Mouse (Mus musculus) MEL (cell line): Measurements from ENCODE around the gene Coil. TPM values are rescaled to one million over a fixed set of nuclear protein-coding genes. Genes with fewer than 3 reads are reported as not detected.

Source experiments
- DNase-seq: peaks from one replicate; pipeline ENCODE4 v3.0.0; 2011; ENCODE audit warnings: low read depth, low spot score
- H3K27ac ChIP-seq: 2 replicates; pipeline ENCODE4 v1.5.1; 2012; ENCODE audit warnings: low read depth, mild to moderate bottlenecking, control low read depth, low read length, moderate library complexity; ENCODE audit not compliant: control insufficient read depth
- H3K27me3 ChIP-seq, 2 experiments: fragments of 150-350 bp in 1 of 2; sonication (generic) in 1 of 2; 2 replicates each; pipeline ENCODE4 v1.6.1; 2012; ENCODE audit warnings: low read length in 2 of 2, mild to moderate bottlenecking in 2 of 2, improper control_type of control experiment in 1 of 2, moderate library complexity in 1 of 2; ENCODE audit not compliant: insufficient read depth in 2 of 2, control insufficient read depth in 1 of 2
- H3K36me3 ChIP-seq, 2 experiments: 2 replicates each; pipeline ENCODE4 v1.6.1; 2012 to 2014; ENCODE audit warnings: low read length in 2 of 2, improper control_type of control experiment in 1 of 2, inconsistent platforms in 1 of 2, mild to moderate bottlenecking in 1 of 2; ENCODE audit not compliant: insufficient read depth in 2 of 2, control insufficient read depth in 1 of 2
- H3K4me1 ChIP-seq, 2 experiments: fragments of 150-350 bp in 1 of 2; sonication (generic) in 1 of 2; 2 replicates each; pipeline ENCODE4 v1.6.1; 2012; ENCODE audit warnings: low read length in 2 of 2, improper control_type of control experiment in 1 of 2, mild to moderate bottlenecking in 1 of 2; ENCODE audit not compliant: insufficient read depth in 2 of 2, control insufficient read depth in 1 of 2
- H3K4me3 ChIP-seq, 2 experiments: fragments of 150-350 bp in 1 of 2; sonication (generic) in 1 of 2; 2 replicates each; pipeline ENCODE4 v1.5.1; 2012; ENCODE audit warnings: low read depth in 2 of 2, low read length in 2 of 2, mild to moderate bottlenecking in 2 of 2, moderate library complexity in 2 of 2, control low read depth in 1 of 2, improper control_type of control experiment in 1 of 2; ENCODE audit not compliant: control insufficient read depth in 1 of 2, insufficient read depth in 1 of 2
- H3K79me2 ChIP-seq: 2 replicates; pipeline ENCODE4 v1.6.1; 2012; ENCODE audit warnings: mild to moderate bottlenecking, low read length, moderate library complexity; ENCODE audit not compliant: control insufficient read depth, poor library complexity, insufficient read depth
- H3K9ac ChIP-seq: 2 replicates; pipeline ENCODE4 v1.6.1; 2012; ENCODE audit warnings: low read depth, mild to moderate bottlenecking, control low read depth, low read length, moderate library complexity; ENCODE audit not compliant: control insufficient read depth, poor library complexity, severe bottlenecking
- H3K9me3 ChIP-seq: fragments of 150-350 bp; sonication (generic); replicated peaks from 2 replicates; pipeline ENCODE4 v1.6.1; 2012; ENCODE audit warnings: mild to moderate bottlenecking, low read length, improper control_type of control experiment, moderate library complexity; ENCODE audit not compliant: insufficient read depth
- E2F4 ChIP-seq: IDR thresholded peaks from 2 replicates; pipeline ENCODE4 v1.6.1; 2011; ENCODE audit warnings: low read depth, low read length, improper control_type of control experiment, borderline replicate concordance
- HCFC1 ChIP-seq: IDR thresholded peaks from 2 replicates; pipeline ENCODE4 v1.6.1; 2012; ENCODE audit warnings: low read depth, mild to moderate bottlenecking, inconsistent platforms, low read length, improper control_type of control experiment, moderate library complexity
- KAT2A ChIP-seq: conservative IDR thresholded peaks from 2 replicates; pipeline ENCODE4 v1.6.1; 2012; ENCODE audit warnings: low read depth, low read length, improper control_type of control experiment, inconsistent platforms
- MAZ ChIP-seq: IDR thresholded peaks from 2 replicates; pipeline ENCODE4 v1.6.1; 2012; ENCODE audit warnings: low read depth, mild to moderate bottlenecking, inconsistent platforms, low read length, improper control_type of control experiment
- MXI1 ChIP-seq: IDR thresholded peaks from 2 replicates; pipeline ENCODE4 v1.6.1; 2011; ENCODE audit warnings: mild to moderate bottlenecking, low read depth, low read length, improper control_type of control experiment
- MYC ChIP-seq: IDR thresholded peaks from 2 replicates; pipeline ENCODE4 v1.6.1; 2011; ENCODE audit warnings: low read depth, mild to moderate bottlenecking, low read length, improper control_type of control experiment, moderate library complexity
- NELFE ChIP-seq: IDR thresholded peaks from 2 replicates; pipeline ENCODE4 v1.6.1; 2011; ENCODE audit warnings: low read depth, low read length, improper control_type of control experiment
- POLR2AphosphoS2 ChIP-seq: IDR thresholded peaks from 2 replicates; pipeline ENCODE4 v1.6.1; 2011; ENCODE audit warnings: low read length, improper control_type of control experiment
- POLR2AphosphoS5 ChIP-seq: IDR thresholded peaks from 2 replicates; pipeline ENCODE4 v1.6.1; 2012; ENCODE audit warnings: low read depth, borderline replicate concordance, mild to moderate bottlenecking, inconsistent platforms, low read length, moderate library complexity, mixed read lengths
- RCOR1 ChIP-seq: IDR thresholded peaks from 2 replicates; pipeline ENCODE4 v1.6.1; 2012; ENCODE audit warnings: low read depth, mild to moderate bottlenecking, inconsistent platforms, low read length, improper control_type of control experiment
- SMC3 ChIP-seq: IDR thresholded peaks from 2 replicates; pipeline ENCODE4 v1.6.1; 2011; ENCODE audit warnings: low read depth, low read length, improper control_type of control experiment
- TAL1 ChIP-seq: IDR thresholded peaks from 2 replicates; pipeline ENCODE4 v1.6.1; 2012; ENCODE audit warnings: mild to moderate bottlenecking, inconsistent platforms, low read length, moderate library complexity, mixed read lengths
- UBTF ChIP-seq: IDR thresholded peaks from 2 replicates; pipeline ENCODE4 v1.6.1; 2012; ENCODE audit warnings: low read depth, mild to moderate bottlenecking, inconsistent platforms, low read length, improper control_type of control experiment, moderate library complexity, borderline replicate concordance; ENCODE audit not compliant: insufficient read depth
- USF1 ChIP-seq: IDR thresholded peaks from 2 replicates; pipeline ENCODE4 v1.6.1; 2014; ENCODE audit warnings: low read depth, mild to moderate bottlenecking, inconsistent platforms, low read length, improper control_type of control experiment, moderate library complexity
- ZC3H11A ChIP-seq: IDR thresholded peaks from 2 replicates; pipeline ENCODE4 v1.6.1; 2012; ENCODE audit warnings: low read depth, mild to moderate bottlenecking, inconsistent platforms, low read length, improper control_type of control experiment
- ZKSCAN1 ChIP-seq: IDR thresholded peaks from 2 replicates; pipeline ENCODE4 v1.6.1; 2012; ENCODE audit warnings: low read depth, mild to moderate bottlenecking, inconsistent platforms, low read length, improper control_type of control experiment, moderate library complexity
- ZMIZ1 ChIP-seq: IDR thresholded peaks from 2 replicates; pipeline ENCODE4 v1.6.1; 2012; ENCODE audit warnings: low read depth, mild to moderate bottlenecking, inconsistent platforms, low read length, improper control_type of control experiment, moderate library complexity
- polyA plus RNA-seq, 2 experiments: library from polyadenylated mRNA; stranded (reverse) in 1 of 2; unstranded in 1 of 2; fragments of >175 nt in 1 of 2; fragments of >200 nt in 1 of 2; gene quantifications; 2 replicates each; pipeline versions ENCODE4 v1.2.1 to v1.2.4; 2012; ENCODE audit warnings: low replicate concordance in 2 of 2, low read depth in 1 of 2; ENCODE audit not compliant: insufficient read length in 2 of 2, insufficient read depth in 1 of 2, missing spikeins in 1 of 2
- total RNA-seq: library from RNA; depleted of rRNA; stranded (reverse); fragments of 300-350 nt; gene quantifications from 2 replicates; pipeline ENCODE4 v1.2.3, GENCODE M21; 2012; rRNA removed

Coil gene
- total RNA-seq (32.6 and 32.9 TPM in 2 replicates), polyA plus RNA-seq (10 to 100 TPM in 1 of 2 experiments, not detected in 1; 24.4 TPM)

GRCm38 (mm10) chr11:88970202-88970732 lies at the start of gene Coil:
Gene Coil (plus strand): TSS chr11:88970252.
- no peak within 1 kb of the TSS for H3K27ac ChIP-seq
- no peak for DNase-seq
- no peaks in the 10 kb centered on the region for H3K9me3 ChIP-seq
- no peak within 1 kb of the TSS for H3K4me3 ChIP-seq
- TF ChIP-seq ZKSCAN1, result no peak
- peaks cover 0 to 4% of the 10 kb centered on the region in 2 experiments; a peak in 2 of 4 replicates for H3K4me1 ChIP-seq
- no peaks in the 10 kb centered on the region; a peak in 1 of 4 replicates for H3K27me3 ChIP-seq
- peaks cover 13% of the 10 kb centered on the region for H3K79me2 ChIP-seq
- H3K36me3 ChIP-seq, result no peaks in the 10 kb centered on the region; a peak in 1 of 4 replicates
- no peak within 1 kb of the TSS for H3K9ac ChIP-seq

GRCm38 (mm10) chr11:88926566-88926965 lies 43.5 kb upstream of the Coil start:
- H3K4me3 ChIP-seq, result no peak overlapping the region
- H3K36me3 ChIP-seq, result no peaks in the 10 kb centered on the region; a peak in 1 of 4 replicates
- no peaks in the 10 kb centered on the region for H3K9me3 ChIP-seq
- H3K27me3 ChIP-seq, result no peaks in the 10 kb centered on the region
- H3K9ac ChIP-seq, result no peak overlapping the region
- TF ChIP-seq ZKSCAN1, result no peak
- TF ChIP-seq POLR2AphosphoS2, result no peak
- no peak for TF ChIP-seq MYC
- no peak for TF ChIP-seq MAZ
- TF ChIP-seq ZC3H11A, result no peak
- no peak for TF ChIP-seq TAL1
- H3K79me2 ChIP-seq, result no peaks in the 10 kb centered on the region
- H3K27ac ChIP-seq, result no peak overlapping the region
- no peak for DNase-seq
- no peaks in the 10 kb centered on the region for H3K4me1 ChIP-seq

GRCm38 (mm10) chr11:88931692-88932530 lies 38.1 kb upstream of the Coil start:
- H3K79me2 ChIP-seq, result no peaks in the 10 kb centered on the region
- TF ChIP-seq HCFC1 (no peak), SMC3 (no peak), USF1 (no peak), NELFE (no peak), ZMIZ1 (no peak), RCOR1 (no peak), KAT2A (no peak), MXI1 (no peak), E2F4 (no peak), POLR2AphosphoS5 (no peak), UBTF (no peak)
- DNase-seq, result no peak
- H3K4me1 ChIP-seq, result no peaks in the 10 kb centered on the region
- H3K27ac ChIP-seq, result no peak overlapping the region
- no peak overlapping the region for H3K9ac ChIP-seq
- H3K4me3 ChIP-seq, result no peak overlapping the region
- H3K27me3 ChIP-seq, result no peaks in the 10 kb centered on the region
- H3K36me3 ChIP-seq, result no peaks in the 10 kb centered on the region; a peak in 1 of 4 replicates
- no peaks in the 10 kb centered on the region for H3K9me3 ChIP-seq
